Mouse (Mus musculus): ENCODE data around the gene Ptgr2. TPM values are rescaled to one million over a fixed set of nuclear protein-coding genes. Genes with fewer than 3 reads are reported as not detected.

Gene Ptgr2
- polyA plus RNA-seq, 1 experiment = 4.2 TPM

DNA sequence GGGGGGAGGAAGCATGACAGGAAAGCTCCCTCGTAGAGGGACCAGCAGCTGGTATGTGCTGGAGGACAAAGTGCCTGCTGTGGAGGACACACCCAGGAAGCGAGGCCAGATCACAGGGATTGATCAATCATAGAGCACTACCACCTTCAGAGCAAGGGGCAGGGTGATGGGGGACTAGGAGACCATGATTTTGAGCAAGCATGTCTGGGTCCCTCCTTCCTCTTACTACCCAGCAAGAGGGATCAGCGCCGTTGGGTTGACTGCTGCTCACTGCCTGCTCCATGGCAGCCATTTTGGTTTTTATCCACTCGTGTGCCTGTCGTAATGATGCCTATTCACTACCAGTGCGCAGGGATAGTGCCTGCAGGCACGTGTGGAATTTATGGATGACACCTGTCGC lies 79.3 kb downstream of the Ptgr2 start:
- DNase-seq (ENCODE audit: low read depth in 1 of 2, low spot score in 2 of 2) = no peak
- Histone ChIP-seq H3K4me3 (ENCODE audit: extremely low read depth, insufficient read depth, insufficient read length) (no peak overlapping the region), H3K4me1 (ENCODE audit: control insufficient read depth, insufficient read depth, insufficient read length) (no peaks in the 10 kb centered on the region), H3K36me3 (ENCODE audit: control insufficient read depth, insufficient read depth, low read length) (no peaks in the 10 kb centered on the region; the same call in 1 of the 2 replicates), H3K27ac (ENCODE audit: insufficient read depth, low read length) (no peak overlapping the region), H3K27me3 (ENCODE audit: control insufficient read depth, insufficient read depth, low read length) (no peaks in the 10 kb centered on the region)
- no peak for TF ChIP-seq POLR2A (IDR thresholded peaks at IDR 0.05; ENCODE audit: low read depth, low read length)
- TF ChIP-seq CTCF (IDR thresholded peaks at IDR 0.05; ENCODE audit: extremely low read depth, insufficient read depth, insufficient read length, insufficient replicate concordance) = no peak
- WGBS = 87% methylated on average over 9 of the region's 9 CpGs

DNA sequence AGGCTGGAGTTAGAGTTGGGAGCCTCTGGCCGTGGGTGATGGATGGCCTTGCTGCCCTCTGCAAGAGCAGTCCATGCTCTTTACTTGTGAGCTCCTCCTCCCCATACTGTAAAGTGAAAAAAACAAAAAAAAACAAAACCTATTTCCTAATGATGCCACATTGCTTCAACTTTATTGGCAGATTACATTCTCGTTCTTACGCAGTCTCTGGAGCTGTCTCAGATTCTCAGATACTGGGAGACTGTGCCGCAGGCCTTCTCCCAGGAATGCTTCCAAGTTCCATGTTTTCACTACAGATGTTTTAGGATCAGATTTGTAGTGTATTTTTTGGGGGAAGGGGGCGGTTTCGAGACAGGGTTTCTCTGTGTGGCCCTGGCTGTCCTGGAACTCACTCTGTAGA lies 80.1 kb downstream of the Ptgr2 start:
- 94% methylated on average over 6 of the region's 6 CpGs for WGBS
- TF ChIP-seq CTCF (IDR thresholded peaks at IDR 0.05; ENCODE audit: extremely low read depth, insufficient read depth, insufficient read length, insufficient replicate concordance) = no peak
- no peak for TF ChIP-seq POLR2A (IDR thresholded peaks at IDR 0.05; ENCODE audit: low read depth, low read length)
- Histone ChIP-seq H3K36me3 (ENCODE audit: control insufficient read depth, insufficient read depth, low read length) (no peaks in the 10 kb centered on the region; the same call in none of the 2 replicates), H3K4me1 (ENCODE audit: control insufficient read depth, insufficient read depth, insufficient read length) (no peaks in the 10 kb centered on the region), H3K27me3 (ENCODE audit: control insufficient read depth, insufficient read depth, low read length) (no peaks in the 10 kb centered on the region), H3K4me3 (ENCODE audit: extremely low read depth, insufficient read depth, insufficient read length) (no peak overlapping the region), H3K27ac (ENCODE audit: insufficient read depth, low read length) (no peak overlapping the region)
- DNase-seq (ENCODE audit: low read depth in 1 of 2, low spot score in 2 of 2) = no peak

Other genes with a start within 250 kb of the Ptgr2 start
- 0.36 and 0.79 TPM in 2 replicates for gene Acot4, start 246.9 kb upstream of the Ptgr2 start, polyA plus RNA-seq (2012; rRNA removed)
- not detected in 2 replicates for gene Gm49366, start 246.3 kb upstream of the Ptgr2 start, polyA plus RNA-seq (2012; rRNA removed)
- not detected in 2 replicates for gene Acot3, start 233.1 kb upstream of the Ptgr2 start, polyA plus RNA-seq (2012; rRNA removed)
- not detected in 2 replicates for gene Acot5, start 215.9 kb upstream of the Ptgr2 start, polyA plus RNA-seq (2012; rRNA removed)
- gene Acot6, start 184.6 kb upstream of the Ptgr2 start, polyA plus RNA-seq (2012; rRNA removed) = 0.57 and 0.88 TPM in 2 replicates
- gene Dnal1, start 170.9 kb upstream of the Ptgr2 start, polyA plus RNA-seq (2012; rRNA removed) = 0.49 and 0.88 TPM in 2 replicates
- 0.21 and 0.40 TPM in 2 replicates for gene Pnma1, start 136.7 kb upstream of the Ptgr2 start, polyA plus RNA-seq (2012; rRNA removed)
- gene Elmsan1, start 66.4 kb upstream of the Ptgr2 start, polyA plus RNA-seq (2012; rRNA removed) = 30.6 and 36.4 TPM in 2 replicates
- 13.7 and 14.5 TPM in 2 replicates for gene Zfp410, start 31.6 kb downstream of the Ptgr2 start, polyA plus RNA-seq (2012; rRNA removed)
- gene Coq6, start 76.4 kb downstream of the Ptgr2 start, polyA plus RNA-seq (2012; rRNA removed) = 17.5 and 27.8 TPM in 2 replicates
- gene Fam161b, start 76.6 kb downstream of the Ptgr2 start, polyA plus RNA-seq (2012; rRNA removed) = 0.27 and 0.32 TPM in 2 replicates
- gene Entpd5, start 123.8 kb downstream of the Ptgr2 start, polyA plus RNA-seq (2012; rRNA removed) = 4.4 and 4.6 TPM in 2 replicates
- 0.05 TPM in 1 of 2 replicates, not detected in the other for gene Bbof1, start 123.8 kb downstream of the Ptgr2 start, polyA plus RNA-seq (2012; rRNA removed)
- 3.3 and 3.6 TPM in 2 replicates for gene Rnf113a2, start 132.0 kb downstream of the Ptgr2 start, polyA plus RNA-seq (2012; rRNA removed)
- gene Aldh6a1, start 165.8 kb downstream of the Ptgr2 start, polyA plus RNA-seq (2012; rRNA removed) = 2.5 and 2.6 TPM in 2 replicates
- 4.5 and 5.9 TPM in 2 replicates for gene Lin52, start 166.2 kb downstream of the Ptgr2 start, polyA plus RNA-seq (2012; rRNA removed)